Mouse (Mus musculus): ENCODE measurements around the gene Phrf1. TPM values are rescaled to one million over a fixed set of nuclear protein-coding genes. Genes with fewer than 3 reads are reported as not detected.

Phrf1 gene
- polyA plus RNA-seq, 1 experiment: 22.5 TPM

DNA sequence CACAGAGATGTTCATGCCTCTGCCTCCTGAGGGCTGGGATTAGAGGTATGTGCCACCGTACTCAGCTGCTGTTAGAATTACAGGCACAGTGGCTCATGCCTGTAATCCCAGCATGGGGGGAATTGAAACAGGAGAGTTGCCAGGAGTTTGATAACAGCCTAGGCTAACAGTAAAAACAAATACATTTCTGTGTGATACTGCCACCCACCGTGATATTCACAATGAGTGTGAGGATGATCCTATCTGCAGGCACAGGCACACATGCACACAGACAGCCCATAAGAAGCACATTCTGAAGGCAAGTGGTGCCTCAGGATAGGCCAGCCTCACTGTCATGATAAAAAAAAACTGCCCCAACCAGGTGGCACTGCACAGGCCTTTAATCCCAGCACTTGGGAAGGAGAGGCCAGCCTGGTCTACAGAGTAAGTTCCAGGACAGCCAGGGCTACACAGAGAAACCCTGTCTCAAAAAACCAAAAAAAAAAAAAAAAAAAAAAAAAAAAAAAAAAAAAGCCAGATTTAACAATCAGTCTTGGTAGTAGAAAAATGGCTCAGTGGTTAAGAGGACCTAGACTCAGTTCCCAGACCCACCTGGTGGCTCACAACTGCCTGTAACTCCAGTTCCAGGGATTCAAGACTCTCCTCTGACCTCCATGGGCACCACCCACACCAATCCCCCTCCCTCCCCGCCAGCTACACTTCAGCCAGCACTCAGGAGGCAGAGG, 69.5 kb downstream of the Phrf1 start:
- TF ChIP-seq POLR2A (IDR thresholded peaks at IDR 0.05; ENCODE audit: borderline replicate concordance, extremely low read depth, low read depth, low read length) (no peak), CTCF (IDR thresholded peaks at IDR 0.05; ENCODE audit: insufficient read depth, low read length) (no peak)

DNA sequence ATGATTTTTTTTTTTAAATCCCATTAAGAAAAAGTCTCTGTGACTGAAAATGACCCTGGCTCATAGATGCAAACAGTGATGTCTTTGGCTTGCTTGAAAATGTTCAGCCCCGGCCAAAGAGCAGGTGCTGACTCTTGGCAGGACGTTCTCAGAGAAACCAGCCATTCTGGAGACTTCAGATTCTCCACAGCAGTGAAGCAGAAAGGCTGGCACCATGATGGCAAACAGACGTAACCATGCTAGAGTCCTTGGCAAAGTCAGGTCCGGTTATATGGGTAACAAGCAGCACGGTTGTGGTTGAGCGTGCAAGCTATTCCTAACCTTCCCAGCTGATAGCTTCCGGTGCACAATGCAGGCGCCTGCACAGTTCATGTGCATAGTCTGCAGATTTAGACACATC, 70.6 kb downstream of the Phrf1 start:
- TF ChIP-seq POLR2A (IDR thresholded peaks at IDR 0.05; ENCODE audit: borderline replicate concordance, extremely low read depth, low read depth, low read length) (no peak), CTCF (IDR thresholded peaks at IDR 0.05; ENCODE audit: insufficient read depth, low read length) (no peak)

More for the DNA sequence above, 69.5 kb downstream of the Phrf1 start:
- WGBS: 73% methylated on average over 3 of the region's 3 CpGs
- Histone ChIP-seq H3K4me3 (replicated peaks; ENCODE audit: extremely low read depth, low read depth, low read length) (no peak overlapping the region), H3K4me1 (ENCODE audit: control insufficient read depth, insufficient read depth, low read length) (peaks cover 12% of the 10 kb centered on the region)
- no peak for DNase-seq

DNA sequence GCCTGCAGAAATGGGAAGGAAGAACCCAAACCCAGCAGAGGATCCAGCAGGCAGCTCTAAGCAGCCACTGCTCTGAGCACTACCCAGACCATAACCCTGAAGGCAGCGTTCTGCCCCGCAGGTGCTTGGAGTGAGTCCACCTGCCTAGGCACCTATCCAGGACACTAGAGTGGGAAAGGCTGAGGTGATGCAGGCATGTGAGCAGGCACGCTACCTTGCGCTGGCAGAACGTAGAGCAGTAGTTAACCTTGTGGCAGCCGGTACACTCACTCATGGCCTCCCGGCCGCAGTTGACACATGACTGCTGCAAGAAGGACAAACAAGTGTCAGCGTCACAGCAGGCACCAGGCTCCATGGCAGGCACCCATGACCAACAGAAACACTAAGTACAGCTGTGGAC, 72.8 kb downstream of the Phrf1 start:
- H3K4me3 ChIP-seq (replicated peaks; ENCODE audit: extremely low read depth, low read depth, low read length): no peak overlapping the region
- H3K4me1 ChIP-seq (ENCODE audit: control insufficient read depth, insufficient read depth, low read length): no peaks in the 10 kb centered on the region
- 93% methylated on average over 9 of the region's 9 CpGs for WGBS
- TF ChIP-seq POLR2A (IDR thresholded peaks at IDR 0.05; ENCODE audit: borderline replicate concordance, extremely low read depth, low read depth, low read length) (no peak), CTCF (IDR thresholded peaks at IDR 0.05; ENCODE audit: insufficient read depth, low read length) (no peak)
- DNase-seq: no peak

More for the DNA sequence above, 70.6 kb downstream of the Phrf1 start:
- DNase-seq: no peak
- H3K4me1 ChIP-seq (ENCODE audit: control insufficient read depth, insufficient read depth, low read length): peaks cover 6% of the 10 kb centered on the region
- WGBS: 95% methylated on average over 8 of the region's 8 CpGs
- no peak overlapping the region for H3K4me3 ChIP-seq (replicated peaks; ENCODE audit: extremely low read depth, low read depth, low read length)

DNA sequence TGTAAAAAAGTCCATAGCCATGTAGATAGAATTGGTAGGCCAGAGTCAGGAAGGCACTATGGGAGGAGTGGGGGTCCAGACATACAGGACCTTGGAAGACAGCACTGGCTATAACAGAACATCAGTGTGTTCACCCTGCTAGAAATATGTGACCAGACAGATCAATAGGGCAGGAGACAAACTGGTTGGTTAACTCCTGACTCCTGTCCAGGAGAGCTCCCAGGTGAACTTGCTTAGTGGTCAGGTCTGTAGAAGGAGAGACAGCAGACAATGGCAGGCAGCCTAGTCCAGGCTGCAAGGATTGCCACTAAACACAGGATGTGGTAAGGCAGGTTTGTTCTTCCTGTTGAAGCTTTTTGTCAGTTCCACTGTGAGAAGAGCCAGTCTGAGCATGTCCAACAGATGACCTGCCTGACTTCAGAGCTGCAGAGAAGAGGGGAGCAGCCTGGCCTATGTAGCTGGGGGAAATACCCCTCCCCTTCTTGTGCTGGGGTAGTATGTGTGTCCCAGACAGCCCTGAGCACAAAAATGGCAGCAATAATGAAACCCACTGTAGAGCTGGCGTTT, 74.2 kb downstream of the Phrf1 start:
- Histone ChIP-seq H3K4me3 (replicated peaks; ENCODE audit: extremely low read depth, low read depth, low read length) (no peak overlapping the region), H3K4me1 (ENCODE audit: control insufficient read depth, insufficient read depth, low read length) (no peaks in the 10 kb centered on the region)
- DNase-seq: no peak
- no peak for TF ChIP-seq POLR2A (IDR thresholded peaks at IDR 0.05; ENCODE audit: borderline replicate concordance, extremely low read depth, low read depth, low read length)
- 87% methylated on average over 1 of the region's 1 CpGs for WGBS

DNA sequence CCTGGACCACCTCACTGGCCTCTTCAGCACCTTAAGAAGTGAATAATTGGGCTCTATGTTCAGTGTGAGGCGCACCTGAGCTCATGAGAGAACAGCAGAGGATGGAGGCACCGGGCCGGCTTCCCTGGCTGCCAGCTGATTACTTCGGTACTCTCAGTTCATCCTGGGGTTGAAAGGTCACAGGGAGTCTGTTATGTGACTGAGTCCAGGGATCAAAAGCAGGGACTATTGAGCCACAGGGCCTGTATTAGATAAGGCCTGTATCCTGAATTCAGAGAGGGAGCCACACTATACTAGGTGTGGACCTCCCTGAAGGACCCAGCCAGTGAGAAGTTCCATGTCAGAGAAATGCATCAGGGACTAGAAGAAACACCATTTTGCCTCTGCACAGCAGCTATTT, 76.0 kb downstream of the Phrf1 start:
- Histone ChIP-seq H3K4me1 (ENCODE audit: control insufficient read depth, insufficient read depth, low read length) (no peaks in the 10 kb centered on the region), H3K4me3 (replicated peaks; ENCODE audit: extremely low read depth, low read depth, low read length) (no peak overlapping the region)
- no peak for DNase-seq
- TF ChIP-seq CTCF (IDR thresholded peaks at IDR 0.05; ENCODE audit: insufficient read depth, low read length) (no peak), POLR2A (IDR thresholded peaks at IDR 0.05; ENCODE audit: borderline replicate concordance, extremely low read depth, low read depth, low read length) (no peak)
- WGBS: 85% methylated on average over 4 of the region's 4 CpGs

Other genes with a start within 250 kb of the Phrf1 start
- gene Ifitm3, start 218.0 kb upstream of the Phrf1 start, polyA plus RNA-seq (2012; rRNA removed): 560 and 814 TPM in 2 replicates
- gene Ifitm6, start 210.9 kb upstream of the Phrf1 start, polyA plus RNA-seq (2012; rRNA removed): 10.6 and 24.3 TPM in 2 replicates
- not detected in 2 replicates for gene Gm17387, start 199.7 kb upstream of the Phrf1 start, polyA plus RNA-seq (2012; rRNA removed)
- gene B4galnt4, start 167.7 kb upstream of the Phrf1 start, polyA plus RNA-seq (2012; rRNA removed): 0.33 and 0.36 TPM in 2 replicates
- 23.8 and 47.7 TPM in 2 replicates for gene Pkp3, start 150.6 kb upstream of the Phrf1 start, polyA plus RNA-seq (2012; rRNA removed)
- 40.5 and 40.6 TPM in 2 replicates for gene Sigirr, start 128.2 kb upstream of the Phrf1 start, polyA plus RNA-seq (2012; rRNA removed)
- 2.8 and 10.7 TPM in 2 replicates for gene Ano9, start 111.0 kb upstream of the Phrf1 start, polyA plus RNA-seq (2012; rRNA removed)
- gene Ptdss2, start 106.4 kb upstream of the Phrf1 start, polyA plus RNA-seq (2012; rRNA removed): 22.9 and 24.1 TPM in 2 replicates
- 128 and 195 TPM in 2 replicates for gene Rnh1, start 55.9 kb upstream of the Phrf1 start, polyA plus RNA-seq (2012; rRNA removed)
- 77.3 and 91.5 TPM in 2 replicates for gene Hras, start 34.8 kb upstream of the Phrf1 start, polyA plus RNA-seq (2012; rRNA removed)
- gene Lrrc56, start 34.6 kb upstream of the Phrf1 start, polyA plus RNA-seq (2012; rRNA removed): 15.8 TPM in 2 replicates
- 4.4 and 5.6 TPM in 2 replicates for gene Lmntd2, start 14.7 kb upstream of the Phrf1 start, polyA plus RNA-seq (2012; rRNA removed)
- gene Rassf7, start 12.9 kb upstream of the Phrf1 start, polyA plus RNA-seq (2012; rRNA removed): 87.1 and 92.9 TPM in 2 replicates
- gene Irf7, start 37.7 kb downstream of the Phrf1 start, polyA plus RNA-seq (2012; rRNA removed): 48.8 and 49.7 TPM in 2 replicates
- gene Cdhr5, start 48.0 kb downstream of the Phrf1 start, polyA plus RNA-seq (2012; rRNA removed): 0.11 and 1.5 TPM in 2 replicates
- not detected in 2 replicates for gene Sct, start 50.3 kb downstream of the Phrf1 start, polyA plus RNA-seq (2012; rRNA removed)
- gene Drd4, start 63.2 kb downstream of the Phrf1 start, polyA plus RNA-seq (2012; rRNA removed): not detected in 2 replicates
- gene Deaf1, start 98.9 kb downstream of the Phrf1 start, polyA plus RNA-seq (2012; rRNA removed): 18.6 and 22.7 TPM in 2 replicates
- gene Tmem80, start 99.0 kb downstream of the Phrf1 start, polyA plus RNA-seq (2012; rRNA removed): 37.2 and 49.2 TPM in 2 replicates
- 112 and 143 TPM in 2 replicates for gene Eps8l2, start 110.1 kb downstream of the Phrf1 start, polyA plus RNA-seq (2012; rRNA removed)
- gene Taldo1, start 163.4 kb downstream of the Phrf1 start, polyA plus RNA-seq (2012; rRNA removed): 145 and 204 TPM in 2 replicates
- 57.1 and 64.8 TPM in 2 replicates for gene Gatd1, start 185.4 kb downstream of the Phrf1 start, polyA plus RNA-seq (2012; rRNA removed)
- 0.38 and 0.56 TPM in 2 replicates for gene Cend1, start 200.7 kb downstream of the Phrf1 start, polyA plus RNA-seq (2012; rRNA removed)
- gene Slc25a22, start 209.1 kb downstream of the Phrf1 start, polyA plus RNA-seq (2012; rRNA removed): 47.3 and 48.6 TPM in 2 replicates
- 6.7 and 7.1 TPM in 2 replicates for gene Pidd1, start 215.2 kb downstream of the Phrf1 start, polyA plus RNA-seq (2012; rRNA removed)
- gene Rplp2, start 218.6 kb downstream of the Phrf1 start, polyA plus RNA-seq (2012; rRNA removed): 415 and 591 TPM in 2 replicates
- gene Pnpla2, start 226.4 kb downstream of the Phrf1 start, polyA plus RNA-seq (2012; rRNA removed): 289 and 356 TPM in 2 replicates
- gene Cracr2b, start 232.3 kb downstream of the Phrf1 start, polyA plus RNA-seq (2012; rRNA removed): 177 and 239 TPM in 2 replicates
- gene Cd151, start 238.6 kb downstream of the Phrf1 start, polyA plus RNA-seq (2012; rRNA removed): 537 and 555 TPM in 2 replicates
- gene Polr2l, start 246.3 kb downstream of the Phrf1 start, polyA plus RNA-seq (2012; rRNA removed): 29.0 and 30.9 TPM in 2 replicates
- gene Tspan4, start 246.5 kb downstream of the Phrf1 start, polyA plus RNA-seq (2012; rRNA removed): 91.1 and 150 TPM in 2 replicates